Mouse (Mus musculus) heart, embryonic 15.5 days (tissue): ENCODE measurements at regions not wholly inside any gene's neighbourhood (a gene's known extent, or its start where the extent isn't known, plus 50 kb on each side); places are given as distances from the start of the nearest gene placed in this dataset.

Source experiments
- ATAC-seq: fragments of 200-750 bp; cut with Nextera tagmentation; replicated peaks from 2 replicates; pipeline ENCODE4 v1.8.0; 2017; ENCODE audit warnings: low read depth, moderate TSS enrichment; ENCODE audit not compliant: insufficient number of reproducible peaks, insufficient read depth, low FRiP score
- H3K27ac ChIP-seq: fragments of 300-500 bp; sonication (generic); 2 replicates; pipeline ENCODE4 v1.5.1; 2015; ENCODE audit warnings: mild to moderate bottlenecking, inconsistent platforms
- H3K27me3 ChIP-seq: fragments of 300-500 bp; sonication (generic); 2 replicates; pipeline ENCODE4 v1.6.1; 2015; ENCODE audit warnings: inconsistent platforms
- H3K36me3 ChIP-seq: fragments of 300-500 bp; sonication (generic); 2 replicates; pipeline ENCODE4 v1.6.1; 2015; ENCODE audit warnings: mild to moderate bottlenecking, inconsistent platforms
- H3K4me1 ChIP-seq: fragments of 300-500 bp; sonication (generic); replicated peaks from 2 replicates; pipeline ENCODE4 v1.6.1; 2015; ENCODE audit warnings: inconsistent platforms
- H3K4me2 ChIP-seq: fragments of 300-500 bp; sonication (generic); 2 replicates; pipeline ENCODE4 v1.6.1; 2015; ENCODE audit warnings: inconsistent platforms, mild to moderate bottlenecking, moderate library complexity
- H3K4me3 ChIP-seq: fragments of 300-500 bp; sonication (generic); 2 replicates; pipeline ENCODE4 v1.5.1; 2015; ENCODE audit warnings: mild to moderate bottlenecking, inconsistent platforms
- H3K9ac ChIP-seq: fragments of 300-500 bp; sonication (generic); 2 replicates; pipeline ENCODE4 v1.6.1; 2015; ENCODE audit warnings: mild to moderate bottlenecking, inconsistent platforms
- H3K9me3 ChIP-seq: fragments of 300-500 bp; sonication (generic); replicated peaks from 2 replicates; pipeline ENCODE4 v1.6.1; 2016; ENCODE audit warnings: inconsistent platforms
- WGBS: fragments of 180-500 bp; shearing (Covaris S2); methylation state at CpG from one replicate; pipeline ENCODE4 v1.1.7; 2015; ENCODE audit warnings: mixed read lengths; 5-methylcytosine and 5-hydroxymethylcytosine counted together

- no peaks in the 10 kb centered on the region for H3K9me3 ChIP-seq
- H3K9ac ChIP-seq, result no peak overlapping the region
- ATAC-seq, result no peak
- H3K36me3 ChIP-seq, result no peaks in the 10 kb centered on the region
- H3K4me3 ChIP-seq, result no peak overlapping the region
- H3K27ac ChIP-seq, result no peak overlapping the region
- no peaks in the 10 kb centered on the region for H3K27me3 ChIP-seq
- H3K4me2 ChIP-seq, result no peak overlapping the region
- 77% methylated on average over 4 of the region's 4 CpGs for WGBS
- no peaks in the 10 kb centered on the region for H3K4me1 ChIP-seq
Measured at GRCm38 (mm10) chr6:66255378-66255777, 279.8 kb upstream of the Mad2l1 start.

DNA sequence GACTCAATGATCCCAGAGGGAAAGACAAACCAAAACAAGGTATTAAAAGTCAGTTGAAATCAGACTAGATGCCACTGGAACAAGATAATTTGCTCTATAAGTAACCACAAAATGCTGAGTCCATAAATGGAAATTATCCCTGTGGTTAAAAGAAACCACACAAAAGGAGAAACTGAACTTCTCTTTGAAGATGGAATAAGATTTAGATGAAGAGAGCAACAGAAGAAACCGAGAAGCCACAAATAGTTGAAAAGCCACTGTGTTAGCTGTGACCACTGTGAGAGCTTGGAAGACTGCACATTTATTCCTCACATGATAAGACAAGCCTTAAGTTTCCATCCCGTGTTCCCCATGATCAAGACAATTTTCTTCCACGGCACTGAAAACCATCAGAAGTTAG, 271.8 kb upstream of the Mad2l1 start:
- ATAC-seq, result no peak
- Histone ChIP-seq H3K9me3 (no peaks in the 10 kb centered on the region), H3K36me3 (no peaks in the 10 kb centered on the region), H3K27me3 (no peaks in the 10 kb centered on the region), H3K4me2 (no peak overlapping the region), H3K4me1 (no peaks in the 10 kb centered on the region), H3K27ac (no peak overlapping the region), H3K4me3 (no peak overlapping the region), H3K9ac (no peak overlapping the region)
- 65% methylated on average over 3 of the region's 3 CpGs for WGBS

- no peak overlapping the region for H3K9ac ChIP-seq
- H3K36me3 ChIP-seq, result no peaks in the 10 kb centered on the region
- no peaks in the 10 kb centered on the region for H3K9me3 ChIP-seq
- H3K4me2 ChIP-seq, result no peak overlapping the region
- H3K4me3 ChIP-seq, result no peak overlapping the region
- H3K27ac ChIP-seq, result no peak overlapping the region
- no peaks in the 10 kb centered on the region for H3K4me1 ChIP-seq
- ATAC-seq, result no peak
- 73% methylated on average over 1 of the region's 1 CpGs for WGBS
- no peaks in the 10 kb centered on the region for H3K27me3 ChIP-seq
Measured at GRCm38 (mm10) chr6:66263918-66264317, 271.3 kb upstream of the Mad2l1 start.

- Histone ChIP-seq H3K4me2 (no peak overlapping the region), H3K27me3 (no peaks in the 10 kb centered on the region), H3K4me1 (peaks cover 16% of the 10 kb centered on the region), H3K9me3 (no peaks in the 10 kb centered on the region), H3K27ac (no peak overlapping the region), H3K4me3 (no peak overlapping the region), H3K9ac (no peak overlapping the region), H3K36me3 (no peaks in the 10 kb centered on the region)
- WGBS, result 56% methylated on average over 3 of the region's 3 CpGs
- ATAC-seq, result no peak
Measured at GRCm38 (mm10) chr6:66268427-66268826, 266.8 kb upstream of the Mad2l1 start.

DNA sequence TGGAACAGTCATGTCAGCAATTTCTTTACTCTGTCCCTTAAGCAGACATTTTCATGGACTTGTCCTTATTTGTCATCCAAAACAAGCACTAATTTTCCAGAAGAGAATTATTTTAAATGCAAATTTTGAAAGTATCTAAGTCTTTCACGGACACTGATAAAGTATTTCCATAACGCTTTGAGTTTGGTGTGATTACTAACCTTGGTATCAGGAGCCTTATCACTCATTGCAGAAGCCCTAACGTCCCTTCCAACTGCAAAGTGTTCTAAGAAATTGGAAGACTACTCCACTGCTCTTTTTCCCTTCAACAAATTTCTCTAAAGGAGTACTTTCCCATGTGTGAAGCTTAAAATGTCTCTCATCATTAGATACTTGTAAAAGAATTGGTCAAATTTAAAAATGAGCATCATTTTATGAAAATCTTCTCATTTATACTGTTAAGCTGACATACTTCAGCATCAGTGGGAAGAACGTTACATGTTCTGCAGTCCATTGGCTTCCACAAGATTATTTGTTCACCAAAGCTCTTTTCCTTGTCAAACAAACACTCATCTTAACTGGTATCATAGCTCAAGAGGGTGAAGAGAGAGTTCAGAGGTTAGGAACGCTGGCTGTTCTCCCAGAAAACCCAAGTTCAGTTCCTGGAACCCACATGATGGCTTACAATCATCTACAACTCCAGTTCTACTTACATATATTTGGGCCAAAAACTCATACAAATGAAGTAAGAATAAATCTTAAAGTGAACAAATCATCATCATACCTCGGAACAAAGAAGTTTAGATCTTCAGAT, 263.6 kb upstream of the Mad2l1 start:
- Histone ChIP-seq H3K4me2 (no peak overlapping the region), H3K36me3 (no peaks in the 10 kb centered on the region), H3K9me3 (no peaks in the 10 kb centered on the region), H3K27ac (no peak overlapping the region), H3K4me1 (peaks cover 16% of the 10 kb centered on the region), H3K4me3 (no peak overlapping the region), H3K9ac (no peak overlapping the region), H3K27me3 (no peaks in the 10 kb centered on the region)
- 34% methylated on average over 6 of the region's 6 CpGs for WGBS
- ATAC-seq, result no peak

- 48% methylated on average over 2 of the region's 2 CpGs for WGBS
- H3K4me1 ChIP-seq, result peaks cover 16% of the 10 kb centered on the region
- H3K9me3 ChIP-seq, result no peaks in the 10 kb centered on the region
- no peaks in the 10 kb centered on the region for H3K27me3 ChIP-seq
- ATAC-seq, result peak; percentile 74; the same call in 1 of the 2 replicates
- no peaks in the 10 kb centered on the region for H3K36me3 ChIP-seq
- H3K4me2 ChIP-seq, result no peak overlapping the region
- peak overlapping the region; percentile 22; the same call in 1 of the 2 replicates for H3K27ac ChIP-seq
- H3K9ac ChIP-seq, result no peak overlapping the region
- no peak overlapping the region for H3K4me3 ChIP-seq
Measured at GRCm38 (mm10) chr6:66272216-66272615, 263.0 kb upstream of the Mad2l1 start.

DNA sequence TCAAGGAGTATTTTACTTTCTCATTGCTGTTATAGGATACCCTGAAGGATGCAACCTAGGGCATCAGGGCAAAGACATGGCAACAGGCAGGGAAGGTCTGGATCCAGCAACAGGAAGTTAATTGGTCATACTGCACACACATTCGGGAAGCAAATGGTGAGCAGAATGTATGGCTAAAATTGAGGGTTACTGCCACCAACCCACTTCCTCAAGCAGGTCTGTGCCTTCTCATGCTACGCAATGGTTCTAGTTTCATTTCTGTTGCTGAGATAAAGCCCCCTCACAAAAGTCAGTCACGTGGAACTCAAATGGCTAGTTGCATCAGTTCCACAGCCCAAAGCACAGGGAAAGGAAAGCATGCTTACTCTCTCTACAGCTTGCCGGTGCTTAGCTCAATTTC, 260.5 kb upstream of the Mad2l1 start:
- Histone ChIP-seq H3K4me2 (no peak overlapping the region), H3K9ac (no peak overlapping the region), H3K36me3 (no peaks in the 10 kb centered on the region), H3K4me1 (peaks cover 16% of the 10 kb centered on the region), H3K27me3 (no peaks in the 10 kb centered on the region), H3K4me3 (no peak overlapping the region), H3K27ac (no peak overlapping the region), H3K9me3 (peaks cover 5% of the 10 kb centered on the region; the same call in 1 of the 2 replicates)
- ATAC-seq, result no peak
- 84% methylated on average over 4 of the region's 4 CpGs for WGBS

DNA sequence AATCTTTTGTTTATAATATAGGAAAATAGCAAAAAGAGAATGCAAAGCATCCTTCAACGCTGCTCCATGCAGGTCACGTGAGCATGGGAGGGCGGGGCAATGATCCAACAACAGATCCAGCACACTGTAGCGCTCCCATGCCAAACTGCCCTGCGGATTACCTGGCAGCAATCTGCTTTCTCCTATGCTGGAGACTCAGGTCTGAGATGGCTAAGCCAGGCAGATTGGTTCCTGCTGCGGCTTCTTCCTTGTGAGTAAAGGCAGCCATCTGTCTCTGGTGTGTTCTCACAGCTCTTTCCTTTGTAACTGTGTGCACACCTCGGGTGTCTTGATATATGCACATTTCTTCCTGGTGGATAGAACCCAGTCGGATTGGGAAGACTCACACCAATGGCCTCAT, 254.5 kb upstream of the Mad2l1 start:
- Histone ChIP-seq H3K36me3 (no peaks in the 10 kb centered on the region), H3K4me2 (no peak overlapping the region), H3K27me3 (no peaks in the 10 kb centered on the region), H3K9me3 (peaks cover 5% of the 10 kb centered on the region; the same call in 1 of the 2 replicates), H3K4me3 (no peak overlapping the region), H3K4me1 (no peaks in the 10 kb centered on the region), H3K9ac (no peak overlapping the region), H3K27ac (no peak overlapping the region)
- no peak for ATAC-seq
- WGBS, result 80% methylated on average over 8 of the region's 8 CpGs

DNA sequence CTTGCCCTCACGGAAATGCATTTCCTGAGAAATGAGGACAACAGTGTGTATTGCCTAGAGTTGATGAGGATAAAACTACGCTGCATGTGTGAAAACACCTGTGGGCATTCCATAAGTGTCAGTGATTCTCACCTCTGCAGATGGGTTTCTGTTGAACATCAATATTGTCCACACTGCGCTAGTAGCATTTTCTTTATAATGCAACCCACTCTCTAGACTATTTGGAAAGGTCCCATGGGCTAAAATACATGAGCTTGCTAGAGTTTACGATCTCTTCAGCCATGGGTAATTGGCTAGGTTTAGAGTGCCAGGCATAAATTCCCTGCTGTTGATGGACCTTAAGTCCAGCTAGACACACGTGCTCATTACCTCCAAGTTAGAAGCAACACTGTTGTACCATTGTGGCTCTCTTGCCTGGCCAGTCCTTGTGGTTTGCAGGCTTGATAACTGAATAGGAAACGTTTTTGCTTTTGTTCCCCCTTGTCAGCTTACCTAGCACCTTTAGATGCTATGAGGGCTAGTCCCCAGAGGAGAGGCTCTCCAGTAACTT, 252.5 kb upstream of the Mad2l1 start:
- Histone ChIP-seq H3K27me3 (no peaks in the 10 kb centered on the region), H3K4me1 (no peaks in the 10 kb centered on the region), H3K9ac (no peak overlapping the region), H3K4me2 (no peak overlapping the region), H3K27ac (no peak overlapping the region), H3K36me3 (no peaks in the 10 kb centered on the region), H3K4me3 (no peak overlapping the region), H3K9me3 (peaks cover 5% of the 10 kb centered on the region; the same call in 1 of the 2 replicates)
- WGBS, result 74% methylated on average over 6 of the region's 6 CpGs
- ATAC-seq, result no peak

DNA sequence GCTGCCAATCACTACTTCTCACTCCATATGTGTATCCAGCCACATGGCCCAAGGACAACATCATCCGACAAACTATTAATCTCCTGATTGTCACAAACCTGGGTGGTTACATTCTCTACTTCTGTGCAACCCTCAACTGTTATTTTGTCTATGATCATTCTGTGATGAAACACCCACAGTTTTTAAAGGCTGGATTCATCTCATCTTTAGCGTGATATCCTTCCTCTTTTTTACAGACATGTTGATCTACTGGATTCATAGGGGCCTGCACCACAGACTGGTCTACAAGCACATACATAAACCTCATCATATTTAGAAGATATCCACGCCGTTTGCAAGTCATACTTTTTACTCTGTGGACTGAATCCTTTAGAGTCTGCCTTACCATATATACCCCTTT, 251.7 kb upstream of the Mad2l1 start:
- Histone ChIP-seq H3K27me3 (no peaks in the 10 kb centered on the region), H3K4me2 (no peak overlapping the region), H3K27ac (no peak overlapping the region), H3K4me3 (no peak overlapping the region), H3K4me1 (no peaks in the 10 kb centered on the region), H3K9ac (no peak overlapping the region), H3K9me3 (no peaks in the 10 kb centered on the region), H3K36me3 (no peaks in the 10 kb centered on the region)
- ATAC-seq, result no peak
- WGBS, result 84% methylated on average over 4 of the region's 4 CpGs

GRCm38 (mm10) chr6:66287607-66288006, 247.6 kb upstream of the Mad2l1 start:
- Histone ChIP-seq H3K9ac (no peak overlapping the region), H3K4me2 (no peak overlapping the region), H3K27ac (no peak overlapping the region), H3K4me1 (no peaks in the 10 kb centered on the region), H3K9me3 (no peaks in the 10 kb centered on the region), H3K27me3 (no peaks in the 10 kb centered on the region), H3K4me3 (no peak overlapping the region), H3K36me3 (no peaks in the 10 kb centered on the region)
- ATAC-seq, result no peak

DNA sequence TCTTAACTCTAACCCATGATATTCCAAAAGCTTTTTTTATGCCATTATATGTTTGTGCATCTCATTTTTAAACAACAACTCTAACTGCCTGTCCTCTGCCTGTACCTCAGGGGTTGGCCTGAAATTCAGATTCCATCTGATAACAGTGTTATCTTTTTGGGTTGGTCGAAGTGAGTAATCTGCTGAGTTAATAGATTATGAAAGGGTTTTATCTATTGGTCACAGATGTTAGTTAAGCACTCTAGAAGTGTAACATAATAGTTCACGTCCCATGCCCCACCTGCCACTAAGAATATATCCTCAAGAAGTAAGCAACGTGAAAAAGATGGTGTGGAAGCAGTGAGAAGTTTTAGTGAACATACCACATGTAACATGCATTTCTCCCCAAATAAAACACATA, 246.0 kb upstream of the Mad2l1 start:
- Histone ChIP-seq H3K4me1 (no peaks in the 10 kb centered on the region), H3K9ac (no peak overlapping the region), H3K4me2 (no peak overlapping the region), H3K4me3 (no peak overlapping the region), H3K36me3 (no peaks in the 10 kb centered on the region), H3K27me3 (no peaks in the 10 kb centered on the region), H3K27ac (no peak overlapping the region), H3K9me3 (no peaks in the 10 kb centered on the region)
- 42% methylated on average over 3 of the region's 3 CpGs for WGBS
- no peak for ATAC-seq
